Mouse (Mus musculus) intestine, embryonic 16.5 days (tissue): ENCODE data around the gene Nop53. TPM values are rescaled to one million over a fixed set of nuclear protein-coding genes. Genes with fewer than 3 reads are reported as not detected.
"Not testable (repeated sequence)": the region's sequence is repeated elsewhere in the genome, so short reads cannot be mapped to it uniquely, and the experiment has no call there.

Experiments
- ATAC-seq: fragments of 200-750 bp; cut with Nextera tagmentation; 2 replicates; pipeline ENCODE4 v1.8.0; 2017; ENCODE audit warnings: moderate TSS enrichment, moderate library complexity
- H3K27ac ChIP-seq: fragments of 300-500 bp; sonication (generic); 2 replicates; pipeline ENCODE4 v1.5.1; 2014; ENCODE audit warnings: mild to moderate bottlenecking, low read length
- H3K27me3 ChIP-seq: fragments of 300-500 bp; sonication (generic); replicated peaks from 2 replicates; pipeline ENCODE4 v1.6.1; 2014; ENCODE audit warnings: low read length, control low read depth, mixed read lengths; ENCODE audit not compliant: control insufficient read depth, insufficient read depth
- H3K36me3 ChIP-seq: fragments of 300-500 bp; sonication (generic); 2 replicates; pipeline ENCODE4 v1.6.1; 2014; ENCODE audit warnings: low read length, control low read depth; ENCODE audit not compliant: control insufficient read depth, insufficient read depth
- H3K4me1 ChIP-seq: fragments of 300-500 bp; sonication (generic); 2 replicates; pipeline ENCODE4 v1.6.1; 2014; ENCODE audit warnings: low read length, control low read depth, mixed read lengths; ENCODE audit not compliant: control insufficient read depth, insufficient read depth
- H3K4me2 ChIP-seq: fragments of 300-500 bp; sonication (generic); 2 replicates; pipeline ENCODE4 v1.6.1; 2014; ENCODE audit warnings: low read depth, low read length, control low read depth
- H3K4me3 ChIP-seq: fragments of 300-500 bp; sonication (generic); 2 replicates; pipeline ENCODE4 v1.5.1; 2014; ENCODE audit warnings: mild to moderate bottlenecking, low read length
- H3K9ac ChIP-seq: fragments of 300-500 bp; sonication (generic); 2 replicates; pipeline ENCODE4 v1.6.1; 2014; ENCODE audit warnings: low read depth, low read length
- H3K9me3 ChIP-seq: fragments of 300-500 bp; sonication (generic); 2 replicates; pipeline ENCODE4 v1.6.1; 2016; ENCODE audit warnings: low read length, control low read depth; ENCODE audit not compliant: control insufficient read depth
- WGBS: fragments of 180-500 bp; shearing (Covaris S2); extraction: QIAGEN DNeasy Blood & Tissue Kit; methylation state at CpG from one replicate; pipeline ENCODE4 v1.1.7; 2014; 5-methylcytosine and 5-hydroxymethylcytosine counted together
- polyA plus RNA-seq: library from polyadenylated mRNA; unstranded; fragments of >200 nt; fragmentation: Nextera tagmentation; extraction: Ambion mirVana; gene quantifications from 2 replicates; pipeline ENCODE4 v1.2.1, GENCODE M21; 2015

The Nop53 gene
- polyA plus RNA-seq, 1 experiment from 2014 or later, result 156 TPM

DNA sequence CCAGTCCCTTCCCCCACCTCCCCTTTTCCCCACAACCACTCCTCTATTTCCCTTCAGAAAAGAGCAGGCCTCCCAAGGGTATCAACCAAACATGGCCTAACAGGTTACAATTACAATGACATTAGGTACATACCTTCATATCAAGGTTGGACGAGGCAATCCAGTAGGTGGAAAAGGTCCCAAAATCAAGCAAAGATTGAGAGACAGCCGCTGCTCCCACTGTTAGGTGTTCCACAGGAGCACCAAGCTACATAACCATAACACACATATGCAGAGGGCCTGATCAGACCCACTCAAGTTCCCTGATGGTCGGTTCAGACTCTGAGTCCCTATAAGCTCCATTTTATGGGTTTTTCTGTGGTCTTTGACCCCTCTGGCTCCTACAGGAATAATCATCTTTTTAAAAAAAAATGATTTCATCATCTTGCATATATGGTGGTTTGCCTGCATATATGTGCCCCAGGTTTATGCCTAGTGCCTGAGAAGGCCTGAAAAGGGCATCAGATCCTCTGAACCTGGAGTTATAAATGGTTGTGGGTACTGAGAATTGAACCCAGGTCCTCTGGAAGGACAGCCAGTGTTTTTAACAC, 29.6 kb downstream of the Nop53 start:
- no peak for ATAC-seq
- Histone ChIP-seq H3K4me1 (peaks cover 9% of the 10 kb centered on the region), H3K9me3 (no peaks in the 10 kb centered on the region), H3K9ac (no peak overlapping the region), H3K4me2 (no peak overlapping the region), H3K27me3 (no peaks in the 10 kb centered on the region), H3K4me3 (no peak overlapping the region), H3K27ac (no peak overlapping the region), H3K36me3 (peaks cover 22% of the 10 kb centered on the region)
- WGBS, result 73% methylated on average over 3 of the region's 3 CpGs

DNA sequence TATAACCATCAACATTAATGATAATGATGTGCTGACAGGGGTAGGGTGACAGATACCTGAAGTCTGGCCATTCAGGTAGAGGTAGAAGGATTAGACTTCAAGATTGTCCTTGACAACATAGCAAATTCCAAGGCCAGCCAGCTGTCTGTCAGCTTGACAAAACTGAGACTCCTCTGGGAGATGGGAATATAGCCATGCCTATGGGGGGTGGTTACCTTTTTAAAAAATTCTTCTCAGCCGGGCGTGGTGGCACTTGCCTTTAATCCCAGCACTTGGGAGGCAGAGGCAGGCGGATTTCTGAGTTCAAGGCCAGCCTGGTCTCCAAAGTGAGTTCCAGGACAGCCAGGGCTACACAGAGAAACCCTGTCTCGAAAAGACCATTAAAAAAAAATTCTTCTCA, 30.2 kb downstream of the Nop53 start:
- H3K9ac ChIP-seq, H3K27me3 ChIP-seq, H3K27ac ChIP-seq, ATAC-seq, H3K9me3 ChIP-seq, H3K4me2 ChIP-seq, H3K4me1 ChIP-seq, H3K4me3 ChIP-seq: not testable (repeated sequence)
- WGBS, result 83% methylated on average over 4 of the region's 4 CpGs
- H3K36me3 ChIP-seq, result peaks cover 22% of the 10 kb centered on the region

DNA sequence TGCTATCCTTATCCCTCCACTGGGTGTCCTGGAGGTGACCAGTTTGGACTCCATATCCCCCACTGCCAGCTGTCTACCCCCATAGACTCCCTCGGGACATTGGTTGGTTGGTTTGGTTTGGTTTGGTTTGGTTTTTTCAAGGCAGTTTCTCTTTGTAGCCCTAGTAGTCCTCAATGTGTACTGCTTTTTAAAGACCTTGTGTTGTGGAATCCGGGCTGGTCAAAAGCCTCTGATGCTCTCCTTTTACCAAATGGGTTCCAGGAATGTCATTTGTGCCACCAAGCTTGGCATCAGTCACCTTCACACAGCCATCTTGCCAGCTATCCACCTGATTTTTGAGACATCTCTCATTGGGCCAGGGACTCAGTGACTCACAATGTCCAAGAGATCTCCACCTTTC, 31.1 kb downstream of the Nop53 start:
- H3K4me2 ChIP-seq, result no peak overlapping the region
- no peaks in the 10 kb centered on the region for H3K27me3 ChIP-seq
- peaks cover 17% of the 10 kb centered on the region for H3K36me3 ChIP-seq
- 88% methylated on average over 2 of the region's 2 CpGs for WGBS
- no peak overlapping the region for H3K4me3 ChIP-seq
- no peaks in the 10 kb centered on the region for H3K9me3 ChIP-seq
- H3K9ac ChIP-seq, result no peak overlapping the region
- no peak overlapping the region for H3K27ac ChIP-seq
- no peaks in the 10 kb centered on the region for H3K4me1 ChIP-seq
- no peak for ATAC-seq

DNA sequence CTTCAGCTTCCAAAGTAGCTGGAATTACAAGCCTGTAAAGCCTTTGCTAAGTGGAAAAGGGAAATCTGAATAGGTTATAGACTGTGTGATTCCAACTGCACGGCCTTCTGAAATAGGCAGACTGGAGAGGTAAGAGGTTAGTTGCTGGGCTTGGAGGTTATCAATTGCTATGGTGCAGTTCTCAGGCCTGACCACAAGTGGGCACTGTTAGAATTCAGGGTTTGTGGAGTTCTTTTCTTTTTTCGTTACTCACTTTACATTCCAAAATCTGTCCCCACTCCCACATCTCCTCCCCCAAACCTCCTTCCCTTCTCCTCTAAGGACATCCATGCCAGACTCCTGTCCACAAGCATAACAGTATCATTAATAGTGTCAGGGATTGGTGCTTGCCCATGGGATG, 31.6 kb downstream of the Nop53 start:
- Histone ChIP-seq H3K9ac (no peak overlapping the region), H3K9me3 (no peaks in the 10 kb centered on the region), H3K36me3 (peaks cover 12% of the 10 kb centered on the region; the same call in 1 of the 2 replicates), H3K4me2 (no peak overlapping the region), H3K27ac (no peak overlapping the region), H3K4me3 (no peak overlapping the region), H3K4me1 (no peaks in the 10 kb centered on the region), H3K27me3 (no peaks in the 10 kb centered on the region)
- ATAC-seq, result no peak
- 48% methylated on average over 2 of the region's 2 CpGs for WGBS

DNA sequence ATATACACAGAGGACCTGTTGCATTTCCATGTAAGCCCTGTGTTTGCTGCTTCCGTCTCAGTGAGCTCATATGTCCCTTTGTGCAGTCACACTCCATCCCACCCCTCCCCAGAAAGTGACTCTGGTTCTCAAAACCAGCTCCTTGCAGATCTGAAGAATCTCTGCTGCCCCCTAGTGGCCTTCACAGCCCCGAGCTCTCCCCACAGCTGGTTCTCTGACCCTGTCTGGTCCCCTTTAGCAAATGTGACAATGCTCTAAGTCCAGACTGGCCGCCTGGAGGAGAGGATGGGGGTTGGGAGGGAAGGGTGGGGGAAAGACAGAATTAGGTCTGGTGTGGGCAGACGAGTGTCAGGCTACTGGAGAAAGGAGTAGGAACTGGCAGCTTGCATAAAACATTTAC, 33.7 kb downstream of the Nop53 start:
- Histone ChIP-seq H3K4me3 (no peak overlapping the region), H3K4me1 (no peaks in the 10 kb centered on the region), H3K27ac (no peak overlapping the region), H3K9ac (no peak overlapping the region), H3K4me2 (no peak overlapping the region), H3K36me3 (0 out of 2 replicates have a peak, but pooled peaks cover 4% of the 10 kb centered on the region), H3K27me3 (no peaks in the 10 kb centered on the region), H3K9me3 (no peaks in the 10 kb centered on the region)
- WGBS, result 2% methylated on average over 4 of the region's 4 CpGs
- peak; percentile 47; the same call in 1 of the 2 replicates for ATAC-seq

DNA sequence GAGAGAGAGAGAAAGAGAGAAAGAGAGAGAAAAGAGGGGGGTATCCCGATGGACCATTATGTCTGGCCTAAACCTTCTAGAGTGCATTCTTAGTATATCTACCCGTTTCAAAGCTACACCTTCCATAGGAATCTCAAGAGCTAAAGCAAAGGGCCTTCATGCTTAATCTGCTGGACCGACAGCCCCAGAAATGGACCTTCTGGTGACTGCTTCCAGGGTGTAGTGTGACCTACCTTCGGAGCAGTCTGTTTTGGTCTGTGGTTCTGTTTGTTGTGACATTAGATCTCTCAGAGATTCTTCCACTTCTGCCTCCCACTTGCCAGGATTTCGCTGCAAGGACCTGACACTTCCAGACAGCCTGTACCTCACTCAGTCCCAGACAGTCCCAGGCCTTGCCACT, 35.4 kb downstream of the Nop53 start:
- WGBS, result 78% methylated on average over 5 of the region's 5 CpGs
- H3K27me3 ChIP-seq, result no peaks in the 10 kb centered on the region
- H3K4me2 ChIP-seq, result no peak overlapping the region
- H3K27ac ChIP-seq, result no peak overlapping the region
- H3K9ac ChIP-seq, result no peak overlapping the region
- H3K4me1 ChIP-seq, result no peaks in the 10 kb centered on the region
- ATAC-seq, result no peak
- H3K36me3 ChIP-seq, result no peaks in the 10 kb centered on the region
- H3K9me3 ChIP-seq, result no peaks in the 10 kb centered on the region
- no peak overlapping the region for H3K4me3 ChIP-seq

DNA sequence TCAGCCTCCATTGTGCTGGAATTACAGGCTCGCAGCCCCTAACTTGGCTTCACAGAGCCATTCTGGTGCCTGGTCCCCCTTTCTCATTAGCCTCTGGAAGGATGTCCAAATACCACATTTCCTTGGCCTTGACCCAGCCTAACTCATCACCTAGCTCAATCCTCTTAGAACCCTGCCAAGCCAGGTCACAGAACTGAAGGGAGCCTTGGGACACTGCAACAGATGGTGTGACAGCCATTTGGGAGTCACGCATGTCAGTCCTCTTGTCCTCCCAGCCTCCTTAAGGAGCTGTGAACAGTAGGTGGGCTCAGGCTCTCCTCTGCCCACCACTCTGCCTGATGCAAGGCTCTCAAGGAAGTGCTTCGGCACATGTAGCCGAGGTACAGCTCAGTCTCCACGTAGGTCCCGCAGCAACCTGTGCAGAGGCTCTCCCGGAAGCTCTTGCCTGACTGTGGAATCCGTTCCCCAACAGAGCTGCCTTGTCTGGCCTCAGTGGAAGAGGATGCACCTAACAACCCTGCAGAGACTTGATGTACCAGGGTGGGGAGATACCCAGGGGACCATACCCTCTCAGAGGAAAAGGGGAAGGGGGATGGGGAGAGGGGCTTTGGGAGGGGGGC, 37.8 kb downstream of the Nop53 start:
- no peaks in the 10 kb centered on the region for H3K4me1 ChIP-seq
- no peaks in the 10 kb centered on the region for H3K36me3 ChIP-seq
- no peak overlapping the region for H3K4me2 ChIP-seq
- no peaks in the 10 kb centered on the region for H3K9me3 ChIP-seq
- WGBS, result 76% methylated on average over 8 of the region's 8 CpGs
- no peaks in the 10 kb centered on the region for H3K27me3 ChIP-seq
- H3K9ac ChIP-seq, result no peak overlapping the region
- H3K27ac ChIP-seq, result no peak overlapping the region
- no peak overlapping the region for H3K4me3 ChIP-seq
- ATAC-seq, result no peak

DNA sequence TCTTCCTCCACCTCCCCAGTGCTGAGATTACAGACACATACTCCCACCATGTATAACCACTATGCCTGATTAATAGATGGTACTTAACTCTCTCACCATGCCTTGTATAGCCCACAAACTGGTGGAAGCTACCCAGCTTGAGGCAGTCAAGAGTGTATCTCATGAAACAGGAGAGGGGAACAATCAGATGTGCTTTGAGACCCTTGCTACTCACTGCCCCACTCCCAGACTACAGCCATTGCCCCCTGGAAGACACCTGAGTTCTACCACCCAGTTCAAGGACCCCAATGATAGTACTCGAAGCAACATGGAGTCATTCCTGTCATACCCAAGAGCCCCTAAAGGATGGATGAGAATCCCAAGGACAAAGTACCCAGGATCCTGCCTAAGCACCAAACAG, 39.3 kb downstream of the Nop53 start:
- no peak overlapping the region for H3K4me2 ChIP-seq
- no peaks in the 10 kb centered on the region for H3K9me3 ChIP-seq
- H3K4me1 ChIP-seq, result no peaks in the 10 kb centered on the region
- 94% methylated on average over 1 of the region's 1 CpGs for WGBS
- H3K9ac ChIP-seq, result no peak overlapping the region
- H3K4me3 ChIP-seq, result no peak overlapping the region
- no peaks in the 10 kb centered on the region for H3K27me3 ChIP-seq
- H3K27ac ChIP-seq, result no peak overlapping the region
- no peak for ATAC-seq
- no peaks in the 10 kb centered on the region for H3K36me3 ChIP-seq

DNA sequence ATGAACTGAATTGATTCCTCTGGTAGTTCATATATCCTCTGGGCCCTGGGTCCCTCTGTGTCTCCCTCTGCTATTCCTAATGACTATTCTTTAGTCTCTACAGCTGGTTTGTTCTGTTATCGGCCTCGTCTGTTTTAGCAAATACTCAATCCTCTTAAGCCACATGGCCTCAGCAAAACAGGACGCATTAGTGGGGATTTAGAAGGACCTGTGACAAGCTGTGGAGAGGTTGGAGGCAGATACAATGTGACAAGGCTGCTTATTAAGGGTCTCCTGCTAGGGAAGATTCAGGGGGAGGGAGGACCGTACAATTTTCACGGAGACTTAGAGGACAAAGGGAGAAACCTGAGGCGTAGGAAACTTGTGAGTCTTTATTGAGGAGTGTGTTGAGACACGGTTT, 40.0 kb downstream of the Nop53 start:
- Histone ChIP-seq H3K4me3 (no peak overlapping the region), H3K9ac (no peak overlapping the region), H3K27me3 (no peaks in the 10 kb centered on the region), H3K9me3 (no peaks in the 10 kb centered on the region), H3K36me3 (no peaks in the 10 kb centered on the region), H3K4me2 (no peak overlapping the region), H3K27ac (no peak overlapping the region), H3K4me1 (no peaks in the 10 kb centered on the region)
- ATAC-seq, result no peak
- WGBS, result 76% methylated on average over 7 of the region's 7 CpGs
